Mouse (Mus musculus): ENCODE data around the gene Gstp2.

Gstp2 gene

GRCm38 (mm10) chr19:4017921-4018587, 27.8 kb downstream of the Gstp2 start:
- Histone ChIP-seq H3K36me3 (ENCODE audit: control insufficient read depth, insufficient read depth, low read length, poor library complexity, severe bottlenecking) (no peaks in the 10 kb centered on the region), H3K27me3 (ENCODE audit: control insufficient read depth, insufficient read depth, low read length, poor library complexity, severe bottlenecking) (no peaks in the 10 kb centered on the region)
- DNase-seq (ENCODE audit: low read depth, low spot score), result no peak

DNA sequence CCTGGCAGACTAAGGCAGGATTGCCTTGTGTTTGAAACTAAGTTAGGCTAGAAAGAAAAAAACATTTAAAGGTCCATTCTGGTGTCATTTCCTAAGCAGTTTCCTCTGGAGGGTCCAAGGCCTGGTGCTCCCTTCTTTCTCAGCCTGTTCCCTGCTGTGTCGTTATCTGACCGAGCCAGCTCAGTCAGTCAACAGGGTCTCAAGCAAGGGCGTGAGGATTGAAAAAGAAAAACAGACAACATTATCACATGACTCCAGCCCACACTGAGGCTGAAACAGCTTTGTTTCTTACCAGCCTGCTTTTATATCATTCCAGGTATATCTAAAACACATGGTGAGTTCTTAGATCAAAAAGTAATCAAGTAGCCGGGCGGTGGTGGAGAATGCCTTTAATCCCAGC, 30.2 kb downstream of the Gstp2 start:
- Histone ChIP-seq H3K27me3 (ENCODE audit: control insufficient read depth, insufficient read depth, low read length, poor library complexity, severe bottlenecking) (no peaks in the 10 kb centered on the region), H3K36me3 (ENCODE audit: control insufficient read depth, insufficient read depth, low read length, poor library complexity, severe bottlenecking) (no peaks in the 10 kb centered on the region)
- DNase-seq (ENCODE audit: low read depth, low spot score), result no peak

GRCm38 (mm10) chr19:4014802-4015201, 31.0 kb downstream of the Gstp2 start:
- DNase-seq (ENCODE audit: low read depth, low spot score), result no peak

DNA sequence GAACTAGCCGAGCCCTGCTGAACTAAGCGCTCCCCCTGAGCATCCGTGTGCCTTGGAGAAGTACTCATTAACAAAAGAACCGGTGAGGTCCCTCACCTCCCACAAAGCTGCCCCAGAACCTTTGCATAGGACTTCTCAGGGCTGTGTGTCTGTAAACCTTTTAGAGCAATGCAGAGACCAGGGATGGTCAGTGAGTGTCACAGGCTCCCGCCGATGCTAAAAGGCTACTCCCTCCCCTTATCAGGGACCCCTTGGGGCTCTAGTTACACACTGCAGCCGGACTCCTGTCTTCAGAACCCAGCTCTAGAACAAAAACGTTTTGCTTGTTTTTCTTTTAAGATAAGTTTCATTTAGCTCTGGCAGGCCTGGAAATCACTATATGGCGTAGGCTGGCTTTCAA, 32.8 kb downstream of the Gstp2 start:
- DNase-seq (ENCODE audit: low read depth, low spot score), result no peak
- H3K36me3 ChIP-seq (ENCODE audit: control insufficient read depth, insufficient read depth, low read length, poor library complexity, severe bottlenecking), result no peaks in the 10 kb centered on the region

More at GRCm38 (mm10) chr19:4014802-4015201, 31.0 kb downstream of the Gstp2 start:
- Histone ChIP-seq H3K27me3 (ENCODE audit: control insufficient read depth, insufficient read depth, low read length, poor library complexity, severe bottlenecking) (no peaks in the 10 kb centered on the region), H3K36me3 (ENCODE audit: control insufficient read depth, insufficient read depth, low read length, poor library complexity, severe bottlenecking) (no peaks in the 10 kb centered on the region)

DNA sequence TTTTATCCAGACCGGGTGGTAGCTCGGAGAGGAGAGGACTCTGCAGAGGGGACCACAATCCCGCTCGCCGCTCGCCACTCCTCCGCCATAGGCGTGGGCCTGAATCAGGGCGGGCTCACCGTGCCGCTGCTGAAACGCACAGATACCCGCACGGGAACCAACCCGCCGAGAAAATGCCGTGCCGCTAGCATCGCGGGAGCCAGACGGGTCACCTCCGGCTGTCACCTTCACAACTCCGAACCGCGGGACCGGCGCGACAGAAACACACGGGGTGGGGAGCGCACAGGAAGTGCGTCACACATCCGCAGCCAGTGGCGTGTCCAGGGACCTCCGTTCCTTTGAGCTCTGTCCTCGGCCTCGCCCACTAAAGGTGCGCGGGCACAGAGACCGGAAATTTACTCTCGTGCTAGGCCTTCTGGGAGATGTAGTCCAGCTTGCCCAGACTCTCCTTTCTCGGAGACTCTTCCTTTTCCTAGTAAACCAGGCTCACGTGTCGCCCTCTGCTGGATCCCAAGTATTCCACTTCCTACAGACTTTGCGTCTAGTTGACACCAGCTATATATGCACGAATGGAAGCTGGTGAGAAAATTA, 33.3 kb downstream of the Gstp2 start, which contains the start of gene Ndufv1:
TSS of gene Ndufv1 (minus strand) at position 375 of the 591 bp plus-strand sequence.
- peak; percentile 96 for DNase-seq (ENCODE audit: low read depth, low spot score)
- Histone ChIP-seq H3K27me3 (ENCODE audit: control insufficient read depth, insufficient read depth, low read length, poor library complexity, severe bottlenecking) (no peaks in the 10 kb centered on the region), H3K36me3 (ENCODE audit: control insufficient read depth, insufficient read depth, low read length, poor library complexity, severe bottlenecking) (peaks cover 2% of the 10 kb centered on the region; the same call in 1 of the 2 replicates)

More for the DNA sequence above, 32.8 kb downstream of the Gstp2 start:
- no peaks in the 10 kb centered on the region for H3K27me3 ChIP-seq (ENCODE audit: control insufficient read depth, insufficient read depth, low read length, poor library complexity, severe bottlenecking)

DNA sequence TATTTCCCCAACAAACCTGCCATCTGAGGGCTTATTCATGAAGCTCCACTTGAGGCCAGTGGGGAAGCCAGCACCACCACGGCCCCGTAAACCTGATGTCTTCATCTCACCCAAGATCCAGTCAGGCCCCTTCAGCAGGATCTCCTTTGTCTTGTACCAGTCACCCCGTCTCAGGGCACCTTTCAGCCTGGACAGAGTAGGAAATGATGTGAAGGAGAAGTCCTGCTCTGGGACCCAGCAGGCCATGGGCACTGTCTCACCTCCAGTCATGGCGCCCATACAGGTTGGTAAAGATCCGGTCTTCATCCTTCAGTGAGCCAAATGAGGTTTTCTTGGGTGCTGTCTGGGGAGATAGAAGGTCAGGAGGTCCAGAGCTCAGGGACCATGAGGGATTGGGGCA, 34.7 kb downstream of the Gstp2 start:
- no peak for DNase-seq (ENCODE audit: low read depth, low spot score)
- peaks cover 6% of the 10 kb centered on the region for H3K36me3 ChIP-seq (ENCODE audit: control insufficient read depth, insufficient read depth, low read length, poor library complexity, severe bottlenecking)
- H3K27me3 ChIP-seq (ENCODE audit: control insufficient read depth, insufficient read depth, low read length, poor library complexity, severe bottlenecking), result no peaks in the 10 kb centered on the region

GRCm38 (mm10) chr19:4005971-4006370, 39.9 kb downstream of the Gstp2 start:
- Histone ChIP-seq H3K36me3 (ENCODE audit: control insufficient read depth, insufficient read depth, low read length, poor library complexity, severe bottlenecking) (peaks cover 7% of the 10 kb centered on the region), H3K27me3 (ENCODE audit: control insufficient read depth, insufficient read depth, low read length, poor library complexity, severe bottlenecking) (no peaks in the 10 kb centered on the region)
- DNase-seq (ENCODE audit: low read depth, low spot score), result no peak

DNA sequence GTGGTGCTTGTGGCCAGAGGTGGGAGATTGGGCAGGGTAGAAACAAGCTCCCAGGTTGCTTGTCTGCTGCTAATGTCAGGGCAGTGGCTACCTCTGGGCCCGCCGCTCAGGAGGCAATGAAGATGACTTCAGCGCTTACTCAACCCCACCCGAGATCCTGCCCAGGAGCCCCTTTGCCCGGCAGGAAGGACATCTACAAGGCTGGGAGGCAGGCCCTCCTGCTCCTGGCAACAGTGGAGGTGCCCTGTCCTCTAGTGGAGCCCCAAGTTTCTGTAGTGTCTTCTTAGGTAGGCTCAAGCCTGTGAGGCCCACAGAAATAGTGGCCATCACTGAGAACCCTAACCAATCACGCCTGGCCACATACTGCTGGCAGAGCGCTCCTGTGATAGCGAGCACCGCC, 40.7 kb downstream of the Gstp2 start:
- no peak for DNase-seq (ENCODE audit: low read depth, low spot score)
- Histone ChIP-seq H3K27me3 (ENCODE audit: control insufficient read depth, insufficient read depth, low read length, poor library complexity, severe bottlenecking) (no peaks in the 10 kb centered on the region), H3K36me3 (ENCODE audit: control insufficient read depth, insufficient read depth, low read length, poor library complexity, severe bottlenecking) (peaks cover 7% of the 10 kb centered on the region)

GRCm38 (mm10) chr19:4004331-4004730, 41.5 kb downstream of the Gstp2 start:
- Histone ChIP-seq H3K36me3 (ENCODE audit: control insufficient read depth, insufficient read depth, low read length, poor library complexity, severe bottlenecking) (peaks cover 7% of the 10 kb centered on the region), H3K27me3 (ENCODE audit: control insufficient read depth, insufficient read depth, low read length, poor library complexity, severe bottlenecking) (no peaks in the 10 kb centered on the region)
- no peak for DNase-seq (ENCODE audit: low read depth, low spot score)

DNA sequence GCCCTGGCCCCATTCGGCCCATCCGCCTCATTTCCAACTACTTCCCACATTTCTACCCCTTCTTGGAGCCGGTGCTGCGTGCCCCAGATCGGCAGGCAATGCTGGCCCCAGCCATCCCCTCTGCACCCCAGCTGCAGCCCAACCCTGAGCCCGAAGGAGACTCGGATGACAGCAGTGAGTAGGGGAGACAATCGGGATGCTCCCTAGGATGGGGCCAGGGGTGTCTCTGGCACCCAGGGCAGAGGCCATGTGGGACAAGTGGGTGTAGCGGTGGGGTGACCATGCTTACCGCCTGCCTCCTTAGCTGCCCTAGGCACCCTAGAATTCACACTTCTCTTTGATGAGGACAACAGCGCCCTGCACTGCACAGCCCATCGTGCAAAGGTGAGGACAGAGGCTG, 42.2 kb downstream of the Gstp2 start:
- H3K27me3 ChIP-seq (ENCODE audit: control insufficient read depth, insufficient read depth, low read length, poor library complexity, severe bottlenecking), result no peaks in the 10 kb centered on the region
- no peak for DNase-seq (ENCODE audit: low read depth, low spot score)
- peaks cover 7% of the 10 kb centered on the region for H3K36me3 ChIP-seq (ENCODE audit: control insufficient read depth, insufficient read depth, low read length, poor library complexity, severe bottlenecking)

- DNase-seq (ENCODE audit: low read depth, low spot score), result no peak
- Histone ChIP-seq H3K27me3 (ENCODE audit: control insufficient read depth, insufficient read depth, low read length, poor library complexity, severe bottlenecking) (no peaks in the 10 kb centered on the region), H3K36me3 (ENCODE audit: control insufficient read depth, insufficient read depth, low read length, poor library complexity, severe bottlenecking) (peaks cover 7% of the 10 kb centered on the region)
Measured at GRCm38 (mm10) chr19:4003112-4003511, 42.7 kb downstream of the Gstp2 start, which contains the start of gene Doc2g. Doc2g (plus strand) TSS chr19:4003313.

DNA sequence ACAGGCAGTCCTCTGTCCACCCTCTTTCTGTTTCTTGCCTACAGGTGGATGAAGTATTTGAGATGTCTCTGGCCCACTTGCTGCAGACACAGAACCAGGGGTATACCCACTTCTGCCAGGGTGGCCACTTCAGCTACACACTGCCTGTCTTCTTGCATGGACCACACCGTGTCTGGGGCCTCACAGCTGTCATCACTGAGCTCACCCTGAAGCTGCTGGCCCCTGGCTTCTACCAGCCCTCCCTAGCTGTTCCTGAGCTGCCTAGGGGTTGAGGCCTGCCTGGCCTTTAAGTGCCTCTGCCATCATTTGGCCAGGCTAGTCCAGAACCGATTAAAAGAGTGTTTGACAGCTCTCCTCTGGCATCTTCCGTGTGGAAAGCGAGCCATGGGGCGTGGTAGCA, 44.1 kb downstream of the Gstp2 start:
- Histone ChIP-seq H3K36me3 (ENCODE audit: control insufficient read depth, insufficient read depth, low read length, poor library complexity, severe bottlenecking) (peaks cover 4% of the 10 kb centered on the region; the same call in 1 of the 2 replicates), H3K27me3 (ENCODE audit: control insufficient read depth, insufficient read depth, low read length, poor library complexity, severe bottlenecking) (no peaks in the 10 kb centered on the region)
- no peak for DNase-seq (ENCODE audit: low read depth, low spot score)

GRCm38 (mm10) chr19:4000949-4001525, 44.8 kb downstream of the Gstp2 start:
- DNase-seq (ENCODE audit: low read depth, low spot score), result no peak
- Histone ChIP-seq H3K27me3 (ENCODE audit: control insufficient read depth, insufficient read depth, low read length, poor library complexity, severe bottlenecking) (no peaks in the 10 kb centered on the region), H3K36me3 (ENCODE audit: control insufficient read depth, insufficient read depth, low read length, poor library complexity, severe bottlenecking) (peaks cover under 1% of the 10 kb centered on the region; the same call in 1 of the 2 replicates)

DNA sequence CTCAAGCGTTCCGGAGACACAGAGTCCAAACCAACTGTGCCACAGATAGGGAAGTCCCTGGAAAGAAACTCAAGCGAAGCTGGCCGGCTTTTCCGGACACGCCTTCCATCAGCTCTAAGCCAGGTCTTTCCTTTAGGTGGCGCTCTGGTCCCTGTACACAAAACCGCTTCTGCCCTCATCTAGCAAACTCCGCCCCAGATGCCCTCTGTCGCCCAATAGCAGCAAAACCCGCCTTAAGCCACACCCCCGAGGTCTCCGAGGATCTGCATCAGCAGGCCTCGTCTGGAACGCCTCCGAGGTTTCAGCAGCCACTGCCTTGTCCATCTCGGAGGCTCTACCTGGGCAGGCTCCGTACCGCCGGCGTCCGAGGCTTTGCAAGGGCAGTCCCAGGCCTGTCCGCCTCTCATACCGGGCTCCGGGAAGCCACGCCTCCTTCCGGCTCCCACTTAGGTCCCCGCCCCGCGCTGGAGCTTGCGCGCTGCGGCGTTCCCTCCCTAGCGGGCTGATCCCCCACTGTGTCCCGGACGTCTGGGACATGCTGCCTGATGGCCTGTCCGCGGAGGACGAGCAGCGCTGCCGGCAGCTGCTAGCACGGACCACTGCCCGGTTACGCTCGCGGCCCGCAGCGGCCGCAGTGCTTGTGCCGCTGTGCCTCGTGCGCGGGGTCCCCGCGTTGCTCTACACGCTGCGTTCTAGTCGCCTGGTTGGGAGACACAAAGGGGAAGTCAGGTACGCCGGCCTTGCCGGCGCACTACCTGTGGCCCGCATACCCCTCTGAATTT, 45.5 kb downstream of the Gstp2 start, which contains the start of the genes Nudt8 and Gm49405:
TSS of gene Nudt8 (plus strand) at position 462 of the 782 bp plus-strand sequence.
TSS of gene Gm49405 (plus strand) at position 508 of the 782 bp plus-strand sequence.
- peak; percentile 98 for DNase-seq (ENCODE audit: low read depth, low spot score)

More for the DNA sequence above, 45.5 kb downstream of the Gstp2 start, which contains the start of the genes Nudt8 and Gm49405:
- H3K36me3 ChIP-seq (ENCODE audit: control insufficient read depth, insufficient read depth, low read length, poor library complexity, severe bottlenecking), result no peaks in the 10 kb centered on the region
- no peaks in the 10 kb centered on the region for H3K27me3 ChIP-seq (ENCODE audit: control insufficient read depth, insufficient read depth, low read length, poor library complexity, severe bottlenecking)
